Mouse (Mus musculus) thymus, postnatal 0 days (tissue): ENCODE data around the gene Nfix. TPM values are rescaled to one million over a fixed set of nuclear protein-coding genes. Genes with fewer than 3 reads are reported as not detected.
"Not testable (repeated sequence)": the region's sequence is repeated elsewhere in the genome, so short reads cannot be mapped to it uniquely, and the experiment has no call there.

ENCODE experiments used
- DNase-seq: peaks from one replicate; pipeline ENCODE4 v3.0.0-alpha.2; 2015; ENCODE audit warnings: low spot score
- polyA plus RNA-seq: library from polyadenylated mRNA; unstranded; fragments of >200 nt; fragmentation: Nextera tagmentation; extraction: Ambion mirVana; gene quantifications from 2 replicates; pipeline ENCODE4 v1.2.1, GENCODE M21; 2015

Nfix gene
- polyA plus RNA-seq, 1 experiment from 2014 or later, result 11.7 TPM

GRCm38 (mm10) chr8:84670295-84671006, 129.7 kb downstream of the Nfix start:
- DNase-seq, result not testable (repeated sequence)

- no peak for DNase-seq
Observed at GRCm38 (mm10) chr8:84668731-84669485, 131.2 kb downstream of the Nfix start.

GRCm38 (mm10) chr8:84668081-84668480, 132.1 kb downstream of the Nfix start:
- no peak for DNase-seq

- DNase-seq, result peak; percentile 48
Observed at GRCm38 (mm10) chr8:84665385-84665893, 134.7 kb downstream of the Nfix start.

GRCm38 (mm10) chr8:84664566-84665384, 135.4 kb downstream of the Nfix start:
- DNase-seq, result peak; percentile 76

- peak; percentile 92 for DNase-seq
Observed at GRCm38 (mm10) chr8:84663483-84664327, 136.4 kb downstream of the Nfix start.

GRCm38 (mm10) chr8:84662581-84663065, 137.5 kb downstream of the Nfix start, which contains the start of gene Ier2:
Gene Ier2, minus strand, starts transcription at chr8:84662852.
- DNase-seq, result peak; percentile 90

- peak; percentile 69 for DNase-seq
Observed at GRCm38 (mm10) chr8:84661961-84662571, 138.1 kb downstream of the Nfix start.

- DNase-seq, result peak; percentile 54
Observed at GRCm38 (mm10) chr8:84661458-84661871, 138.7 kb downstream of the Nfix start.

- peak; percentile 43 for DNase-seq
Observed at GRCm38 (mm10) chr8:84660819-84661457, 139.2 kb downstream of the Nfix start.

GRCm38 (mm10) chr8:84659936-84660818, 140.0 kb downstream of the Nfix start:
- peak; percentile 78 for DNase-seq

- no peak for DNase-seq
Observed at GRCm38 (mm10) chr8:84658951-84659350, 141.2 kb downstream of the Nfix start.

- DNase-seq, result no peak
Observed at GRCm38 (mm10) chr8:84657680-84658079, 142.5 kb downstream of the Nfix start.

- DNase-seq, result no peak
Observed at GRCm38 (mm10) chr8:84657203-84657602, 142.9 kb downstream of the Nfix start.

GRCm38 (mm10) chr8:84656641-84657126, 143.5 kb downstream of the Nfix start:
- peak; percentile 89 for DNase-seq

GRCm38 (mm10) chr8:84656191-84656525, 144.0 kb downstream of the Nfix start:
- DNase-seq, result no peak

GRCm38 (mm10) chr8:84655336-84656190, 144.6 kb downstream of the Nfix start:
- peak; percentile 36 for DNase-seq
